Mouse (Mus musculus) heart, embryonic 14.5 days (tissue): ENCODE measurements around the gene Olig3. TPM values are rescaled to one million over a fixed set of nuclear protein-coding genes. Genes with fewer than 3 reads are reported as not detected.

Source experiments
- ATAC-seq: fragments of 200-750 bp; cut with Nextera tagmentation; 2 replicates; pipeline ENCODE4 v1.8.0; 2017; ENCODE audit warnings: low read depth, moderate TSS enrichment; ENCODE audit not compliant: insufficient number of reproducible peaks, insufficient read depth, low FRiP score
- H3K27ac ChIP-seq, 2 experiments: fragments of 200-500 bp in 1 of 2; fragments of 300-500 bp in 1 of 2; sonication (generic) in 1 of 2; replicated peaks in 1 of 2; 2 replicates each; pipeline ENCODE4 v1.5.1; 2012 to 2014; ENCODE audit warnings: low read depth in 2 of 2, low read length in 2 of 2, control low read depth in 1 of 2, mild to moderate bottlenecking in 1 of 2, mixed read lengths in 1 of 2; ENCODE audit not compliant: control insufficient read depth in 1 of 2, insufficient read depth in 1 of 2
- H3K27me3 ChIP-seq: fragments of 300-500 bp; sonication (generic); 2 replicates; pipeline ENCODE4 v1.6.1; 2014; ENCODE audit warnings: mild to moderate bottlenecking, low read length, control low read depth; ENCODE audit not compliant: control insufficient read depth, insufficient read depth
- H3K36me3 ChIP-seq: fragments of 300-500 bp; sonication (generic); 2 replicates; pipeline ENCODE4 v1.6.1; 2014; ENCODE audit warnings: mild to moderate bottlenecking, control low read depth, low read length, mixed read lengths; ENCODE audit not compliant: control insufficient read depth, insufficient read depth
- H3K4me1 ChIP-seq, 2 experiments: fragments of 200-500 bp in 1 of 2; fragments of 300-500 bp in 1 of 2; sonication (generic) in 1 of 2; 2 replicates each; pipeline ENCODE4 v1.6.1; 2012 to 2014; ENCODE audit warnings: low read length in 2 of 2, control low read depth in 1 of 2, mixed read lengths in 1 of 2; ENCODE audit not compliant: control insufficient read depth in 2 of 2, insufficient read depth in 2 of 2
- H3K4me2 ChIP-seq: fragments of 300-500 bp; sonication (generic); 2 replicates; pipeline ENCODE4 v1.6.1; 2014; ENCODE audit warnings: mild to moderate bottlenecking, low read length
- H3K4me3 ChIP-seq, 2 experiments: fragments of 200-500 bp in 1 of 2; fragments of 300-500 bp in 1 of 2; sonication (generic) in 1 of 2; 2 replicates each; pipeline ENCODE4 v1.5.1; 2012 to 2014; ENCODE audit warnings: low read length in 2 of 2, mild to moderate bottlenecking in 2 of 2, control low read depth in 1 of 2, low read depth in 1 of 2, moderate library complexity in 1 of 2; ENCODE audit not compliant: control insufficient read depth in 1 of 2, insufficient read depth in 1 of 2
- H3K9ac ChIP-seq: fragments of 300-500 bp; sonication (generic); 2 replicates; pipeline ENCODE4 v1.6.1; 2014; ENCODE audit warnings: mild to moderate bottlenecking, low read length
- H3K9me3 ChIP-seq: fragments of 300-500 bp; sonication (generic); 2 replicates; pipeline ENCODE4 v1.6.1; 2016; ENCODE audit warnings: low read length, control low read depth; ENCODE audit not compliant: control insufficient read depth
- WGBS: fragments of 180-500 bp; shearing (Covaris S2); extraction: QIAGEN DNeasy Blood & Tissue Kit; methylation state at CpG from one replicate; pipeline ENCODE4 v1.1.7; 2014; 5-methylcytosine and 5-hydroxymethylcytosine counted together
- polyA plus RNA-seq: library from polyadenylated mRNA; unstranded; fragments of >200 nt; fragmentation: Nextera tagmentation; extraction: Ambion mirVana; gene quantifications from 2 replicates; pipeline ENCODE4 v1.2.1, GENCODE M21; 2014

Gene Olig3
- polyA plus RNA-seq, 1 experiment from 2014 or later = not detected

GRCm38 (mm10) chr10:19338695-19339630, 17.4 kb upstream of the Olig3 start:
- H3K36me3 ChIP-seq = no peaks in the 10 kb centered on the region
- no peak overlapping the region for H3K27ac ChIP-seq
- WGBS = 8% methylated on average over 18 of the region's 18 CpGs
- H3K4me3 ChIP-seq = no peak overlapping the region
- no peaks in the 10 kb centered on the region for H3K9me3 ChIP-seq
- 0 out of 2 replicates have a peak, but pooled peaks cover 7% of the 10 kb centered on the region for H3K27me3 ChIP-seq
- no peak overlapping the region for H3K4me2 ChIP-seq
- H3K4me1 ChIP-seq = no peaks in the 10 kb centered on the region
- no peak overlapping the region for H3K9ac ChIP-seq
- no peak for ATAC-seq

GRCm38 (mm10) chr10:19344039-19344438, 12.3 kb upstream of the Olig3 start:
- Histone ChIP-seq H3K9me3 (no peaks in the 10 kb centered on the region), H3K27me3 (peaks cover 20% of the 10 kb centered on the region), H3K4me1 (no peaks in the 10 kb centered on the region), H3K36me3 (no peaks in the 10 kb centered on the region), H3K27ac (no peak overlapping the region), H3K4me3 (no peak overlapping the region), H3K9ac (no peak overlapping the region), H3K4me2 (no peak overlapping the region)
- ATAC-seq = no peak
- 83% methylated on average over 6 of the region's 6 CpGs for WGBS

GRCm38 (mm10) chr10:19349326-19349725, 7.0 kb upstream of the Olig3 start:
- H3K4me3 ChIP-seq = no peak overlapping the region
- no peak overlapping the region for H3K9ac ChIP-seq
- H3K4me2 ChIP-seq = no peak overlapping the region
- 53% methylated on average over 3 of the region's 3 CpGs for WGBS
- no peak for ATAC-seq
- peaks cover 55% of the 10 kb centered on the region for H3K27me3 ChIP-seq
- peaks cover 0 to 4% of the 10 kb centered on the region in 2 experiments; a peak in 1 of 4 replicates for H3K4me1 ChIP-seq
- H3K36me3 ChIP-seq = no peaks in the 10 kb centered on the region
- H3K9me3 ChIP-seq = no peaks in the 10 kb centered on the region
- no peak overlapping the region for H3K27ac ChIP-seq

GRCm38 (mm10) chr10:19352006-19352877, 4.1 kb upstream of the Olig3 start:
- Histone ChIP-seq H3K9me3 (no peaks in the 10 kb centered on the region), H3K4me3 (peak overlapping the region in 1 of 2 experiments; percentile 8; a peak in 2 of 4 replicates), H3K4me2 (peak overlapping the region; percentile 29; the same call in 1 of the 2 replicates), H3K36me3 (no peaks in the 10 kb centered on the region), H3K4me1 (peaks cover 0 to 12% of the 10 kb centered on the region in 2 experiments; a peak in 2 of 4 replicates), H3K9ac (no peak overlapping the region), H3K27me3 (peaks cover 80% of the 10 kb centered on the region), H3K27ac (no peak overlapping the region)
- 4% methylated on average over 24 of the region's 24 CpGs for WGBS
- no peak for ATAC-seq

GRCm38 (mm10) chr10:19352878-19353301, 3.4 kb upstream of the Olig3 start:
- H3K4me2 ChIP-seq = peak overlapping the region; percentile 29; the same call in 1 of the 2 replicates
- no peaks in the 10 kb centered on the region for H3K36me3 ChIP-seq

GRCm38 (mm10) chr10:19353631-19354030, 2.7 kb upstream of the Olig3 start:
- H3K9ac ChIP-seq = no peak overlapping the region
- WGBS = 20% methylated on average over 5 of the region's 5 CpGs
- H3K4me2 ChIP-seq = no peak overlapping the region
- H3K9me3 ChIP-seq = no peaks in the 10 kb centered on the region
- no peaks in the 10 kb centered on the region for H3K36me3 ChIP-seq
- H3K4me1 ChIP-seq = peaks cover 0 to 15% of the 10 kb centered on the region in 2 experiments; a peak in 2 of 4 replicates
- ATAC-seq = no peak
- H3K4me3 ChIP-seq = no peak overlapping the region
- H3K27me3 ChIP-seq = peaks cover 86% of the 10 kb centered on the region
- no peak overlapping the region for H3K27ac ChIP-seq

More at GRCm38 (mm10) chr10:19352878-19353301, 3.4 kb upstream of the Olig3 start:
- ATAC-seq = no peak
- Histone ChIP-seq H3K27ac (no peak overlapping the region), H3K4me1 (peaks cover 0 to 15% of the 10 kb centered on the region in 2 experiments; a peak in 2 of 4 replicates), H3K27me3 (peaks cover 83% of the 10 kb centered on the region), H3K9me3 (no peaks in the 10 kb centered on the region), H3K4me3 (peak overlapping the region in 1 of 2 experiments; percentile 8; a peak in 1 of 4 replicates), H3K9ac (no peak overlapping the region)
- 0% methylated on average over 16 of the region's 16 CpGs for WGBS

- ATAC-seq = no peak
- H3K4me3 ChIP-seq = no peak overlapping the region
- H3K27me3 ChIP-seq = peaks cover 86% of the 10 kb centered on the region
- no peak overlapping the region for H3K9ac ChIP-seq
- peaks cover 0 to 15% of the 10 kb centered on the region in 2 experiments; a peak in 2 of 4 replicates for H3K4me1 ChIP-seq
- no peaks in the 10 kb centered on the region for H3K9me3 ChIP-seq
- 10% methylated on average over 6 of the region's 6 CpGs for WGBS
- H3K27ac ChIP-seq = no peak overlapping the region
- no peak overlapping the region for H3K4me2 ChIP-seq
- H3K36me3 ChIP-seq = no peaks in the 10 kb centered on the region
These were observed 2.2 kb upstream of the Olig3 start for GRCm38 (mm10) chr10:19354146-19354545.
